Mouse (Mus musculus): ENCODE measurements at regions not wholly inside any gene's neighbourhood (a gene's known extent, or its start where the extent isn't known, plus 50 kb on each side); places are given as distances from the start of the nearest gene placed in this dataset.
A peak's percentile ranks its signal among the peaks of the same experiment; 100 is the strongest.

DNA sequence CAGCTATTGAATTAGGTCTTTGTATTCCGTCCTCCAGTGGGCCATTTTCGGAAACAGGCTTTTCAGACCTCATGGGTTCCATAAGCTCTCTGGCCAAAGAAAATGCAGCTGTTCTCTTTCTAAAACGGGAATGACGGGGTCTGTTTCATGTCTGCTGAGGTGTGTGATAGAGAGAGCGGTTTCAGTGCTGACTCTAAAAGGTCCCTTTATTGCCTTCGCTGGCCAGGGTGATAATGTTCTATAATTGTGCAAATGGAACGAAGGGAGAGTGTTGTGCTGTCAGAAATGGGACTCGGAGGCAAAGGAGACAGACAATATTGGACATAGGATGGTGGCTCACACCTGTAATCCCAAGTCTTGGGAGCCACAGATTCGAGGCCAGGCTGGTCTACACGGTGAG, 53.5 kb upstream of the Osbpl8 start:
- DNase-seq: no peak

DNA sequence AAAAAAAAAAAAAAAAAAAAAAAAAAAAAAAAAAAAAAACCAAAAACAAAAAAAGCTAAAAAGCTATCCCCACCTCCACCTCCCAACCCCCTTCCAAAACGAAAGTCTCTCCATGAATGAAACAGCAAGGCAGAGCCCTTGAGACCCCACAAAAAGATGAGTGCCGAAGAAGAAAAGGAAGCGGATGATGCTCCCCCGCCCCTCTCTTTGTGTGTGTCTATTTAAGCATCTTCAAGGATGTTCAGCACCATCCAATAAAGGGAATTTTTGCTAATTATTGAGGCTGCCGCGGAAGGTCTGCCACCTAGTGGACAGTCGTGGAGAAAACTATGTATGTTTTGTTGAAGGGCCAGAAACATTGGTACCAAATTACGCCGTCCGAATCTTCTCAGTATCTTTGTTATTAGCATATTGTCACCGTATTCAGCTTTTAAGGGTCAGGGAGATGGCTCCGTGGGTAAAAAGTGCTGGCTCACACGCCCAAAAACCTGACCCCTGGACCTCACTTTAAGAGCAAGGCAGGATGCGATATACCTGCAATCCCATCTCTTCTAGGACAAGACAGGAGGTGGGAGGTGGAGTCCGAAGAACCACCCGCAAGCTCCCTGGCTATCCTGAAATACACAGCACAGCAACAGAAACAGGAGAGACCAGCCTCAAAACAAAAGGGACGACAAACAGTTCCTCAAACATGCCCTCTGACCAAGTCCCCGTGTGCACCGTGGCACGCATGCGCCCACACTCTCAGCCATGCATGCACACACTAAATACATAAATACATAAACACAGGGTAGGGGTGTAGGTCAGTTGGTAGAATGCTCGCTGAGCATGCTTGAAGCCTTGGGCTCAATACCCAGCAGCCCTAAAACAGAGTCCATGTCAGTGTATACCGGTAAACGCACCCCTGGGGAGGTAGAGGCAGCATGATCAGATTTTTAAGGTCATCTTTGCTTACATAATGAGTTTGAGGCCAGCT, 55.6 kb upstream of the Osbpl8 start:
- DNase-seq: peak; percentile 70

DNA sequence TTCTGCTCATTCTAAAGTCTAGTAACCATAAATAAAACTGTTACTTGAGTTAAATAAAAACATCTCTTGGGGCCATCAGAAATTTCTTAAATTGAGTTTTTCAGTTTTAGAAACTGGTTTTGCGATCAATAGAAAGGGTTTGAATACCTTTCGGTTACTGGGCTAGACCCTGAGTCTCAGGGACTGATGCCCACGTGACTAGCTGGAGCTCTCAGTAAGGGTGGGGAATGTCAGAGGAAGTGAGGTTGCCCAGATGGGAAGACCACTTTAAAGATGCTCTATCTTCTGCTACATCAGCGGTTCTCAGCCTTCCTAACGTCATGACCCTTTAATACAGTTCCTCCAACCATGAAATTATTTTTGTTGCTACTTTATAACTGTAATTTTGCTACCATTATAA, 56.7 kb upstream of the Osbpl8 start:
- DNase-seq: no peak

DNA sequence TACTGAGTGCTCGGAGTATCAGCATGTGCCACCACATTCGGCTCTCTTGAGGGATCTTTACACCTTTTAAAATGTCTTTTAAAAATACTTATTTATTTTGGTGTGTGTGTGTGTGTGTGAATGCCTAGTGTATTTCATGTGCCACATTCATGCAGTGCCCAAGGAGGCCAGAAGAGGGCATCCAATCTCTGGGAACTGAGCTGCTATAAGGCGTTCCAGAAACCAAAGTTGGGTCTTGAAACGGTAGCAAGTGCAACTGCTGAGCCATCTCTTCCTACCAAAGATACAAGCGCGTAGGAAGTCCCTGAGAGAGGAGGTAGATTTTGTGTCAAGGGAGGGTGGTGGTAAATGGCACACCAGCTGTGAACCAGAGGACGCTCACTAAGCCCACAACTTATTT, 57.2 kb upstream of the Osbpl8 start:
- peak; percentile 81 for DNase-seq

DNA sequence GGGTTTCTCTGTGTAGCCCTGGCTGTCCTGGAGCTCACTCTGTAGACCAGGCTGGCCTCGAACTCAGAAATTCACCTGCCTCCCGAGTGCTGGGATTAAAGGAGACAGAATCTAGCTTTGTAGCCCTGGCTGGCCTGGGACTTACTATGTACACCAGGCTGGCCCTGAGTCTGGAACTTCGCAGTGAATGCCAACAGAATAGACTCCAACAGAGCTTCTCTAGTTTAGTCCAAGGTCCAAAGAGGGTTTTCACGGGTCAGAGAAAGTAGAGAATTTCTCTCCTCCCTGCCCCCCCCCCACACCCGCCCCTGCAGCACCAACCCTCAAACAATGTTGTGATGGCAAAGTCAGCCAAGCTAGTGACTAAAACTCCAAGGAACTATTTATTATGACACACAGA, 58.1 kb upstream of the Osbpl8 start:
- DNase-seq: no peak

DNA sequence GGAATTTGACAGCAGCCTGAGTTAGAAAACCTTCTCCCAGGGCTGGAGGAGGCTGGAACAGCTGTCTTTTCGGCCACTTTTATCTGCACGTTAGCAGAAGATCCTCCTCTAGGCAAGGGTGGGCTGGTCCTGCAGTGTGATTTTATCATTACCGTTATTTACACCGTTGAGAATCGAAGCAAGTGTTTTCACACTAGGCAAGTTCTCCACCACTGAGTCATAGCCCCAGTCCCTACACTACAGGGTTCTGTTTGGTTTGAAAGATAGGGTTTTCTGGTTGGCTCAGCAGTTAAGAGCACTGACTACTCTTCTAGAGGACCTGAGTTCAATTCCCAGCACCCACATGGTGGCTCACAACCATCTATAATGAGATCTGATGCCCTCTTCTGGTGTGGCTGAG, 58.9 kb upstream of the Osbpl8 start:
- DNase-seq: no peak

DNA sequence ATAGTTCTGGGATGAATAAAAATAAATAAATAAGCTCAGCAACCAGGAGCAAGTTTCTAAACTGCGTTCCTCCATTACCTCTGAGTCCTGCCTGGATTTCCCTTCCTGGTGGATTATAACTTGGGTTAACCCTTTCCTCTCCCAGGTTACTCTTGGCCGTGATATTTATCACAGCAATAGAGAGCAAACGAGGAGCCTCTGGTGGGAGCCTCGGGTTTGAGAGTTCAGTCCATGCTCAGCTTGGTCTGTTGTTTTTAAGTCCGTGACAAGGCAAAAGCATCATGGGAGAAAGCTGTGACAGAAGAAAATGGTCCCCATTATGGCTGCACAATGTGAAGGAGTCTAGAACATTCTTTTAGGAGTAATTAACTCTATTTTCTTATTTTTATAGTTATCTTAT, 61.0 kb upstream of the Osbpl8 start:
- DNase-seq: no peak

DNA sequence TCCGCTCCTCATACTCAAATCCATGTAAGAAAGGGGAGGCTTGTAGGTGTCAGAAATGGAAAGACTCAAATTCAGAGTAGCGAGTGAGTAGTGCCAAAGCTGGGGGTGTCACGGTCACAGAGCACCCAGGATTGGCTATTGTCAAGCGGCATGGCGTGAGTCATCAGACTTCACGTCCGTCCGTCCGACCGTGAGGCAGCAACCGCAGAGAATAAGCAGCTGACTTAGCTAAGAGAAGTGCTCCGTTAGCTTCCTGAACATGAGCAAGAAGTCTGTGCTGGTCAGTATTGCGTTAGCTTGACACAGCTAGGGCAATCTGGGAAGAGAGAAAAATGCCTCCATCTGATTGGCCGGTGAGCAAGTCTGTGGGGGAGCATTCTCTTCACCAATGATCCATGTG, 61.5 kb upstream of the Osbpl8 start:
- peak; percentile 63 for DNase-seq

DNA sequence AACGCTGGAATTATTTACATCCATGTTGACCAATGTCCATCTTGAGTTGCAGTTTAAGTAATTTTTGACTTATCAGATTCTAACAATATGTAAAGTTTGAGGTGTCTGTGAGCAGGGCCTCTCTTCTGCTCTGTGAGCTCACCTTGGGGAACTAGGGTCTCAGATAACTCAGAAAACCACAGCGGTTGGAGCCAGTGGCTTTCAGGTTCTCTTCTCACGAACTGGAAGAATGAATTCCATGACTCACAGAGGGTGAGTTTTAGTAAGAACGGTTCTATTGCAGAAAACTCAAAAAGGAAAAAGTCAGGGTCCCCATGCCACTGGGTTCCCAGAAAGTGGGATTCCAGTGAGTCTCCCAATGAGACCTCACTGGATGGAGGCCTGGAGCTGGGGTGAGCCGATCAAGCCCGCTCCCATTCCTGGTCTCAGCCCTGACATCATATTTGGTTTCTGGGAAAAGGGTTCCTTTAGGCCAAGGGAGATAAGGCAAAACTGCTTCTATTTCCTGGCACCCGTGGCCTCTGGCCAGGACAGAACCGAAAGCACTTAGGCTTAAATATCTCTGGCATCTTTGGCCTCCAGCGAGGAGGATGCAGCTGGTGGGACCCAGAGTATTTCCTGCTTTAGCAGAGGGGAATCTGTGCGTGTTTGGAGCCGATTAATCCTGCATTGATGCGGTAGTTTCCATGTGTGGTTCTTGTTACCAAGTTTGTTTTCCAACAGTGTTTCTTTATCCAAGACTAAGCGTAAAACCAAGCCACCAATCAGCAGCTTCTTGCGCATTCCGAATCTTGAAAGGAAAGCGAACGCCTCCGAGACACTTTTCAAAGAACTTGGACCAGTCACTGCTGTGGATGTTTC, 62.4 kb upstream of the Osbpl8 start:
- DNase-seq: peak; percentile 82

DNA sequence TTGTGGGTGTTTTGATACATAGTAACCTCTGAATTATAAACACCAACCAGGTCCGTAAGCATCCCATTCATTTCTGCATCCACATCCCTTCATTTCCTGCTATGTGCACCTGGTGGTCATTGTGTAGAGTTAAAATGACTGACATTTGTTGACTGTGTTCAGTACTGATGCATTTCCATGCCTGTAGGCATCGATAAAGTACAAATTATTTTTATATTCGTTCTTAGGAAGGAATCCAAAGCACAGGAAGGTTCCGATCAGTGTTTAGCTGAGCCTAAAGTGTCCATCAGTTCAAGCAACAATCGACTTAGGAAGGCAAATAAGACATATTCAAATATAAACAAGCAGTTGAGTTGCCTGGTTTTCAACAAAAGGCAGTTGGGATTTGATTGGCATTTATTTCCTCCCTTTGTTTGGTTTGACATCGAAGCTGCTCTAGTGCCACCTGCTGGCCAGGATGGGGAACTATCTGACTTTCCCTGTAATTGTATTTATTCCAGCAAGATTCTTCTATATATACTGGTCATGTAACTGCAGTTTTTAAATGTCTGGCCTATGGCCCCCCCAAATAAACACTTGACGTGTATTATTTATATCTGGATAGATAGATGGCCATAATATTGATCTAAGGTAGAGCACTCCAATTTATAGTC, 64.6 kb upstream of the Osbpl8 start:
- peak; percentile 81 for DNase-seq

DNA sequence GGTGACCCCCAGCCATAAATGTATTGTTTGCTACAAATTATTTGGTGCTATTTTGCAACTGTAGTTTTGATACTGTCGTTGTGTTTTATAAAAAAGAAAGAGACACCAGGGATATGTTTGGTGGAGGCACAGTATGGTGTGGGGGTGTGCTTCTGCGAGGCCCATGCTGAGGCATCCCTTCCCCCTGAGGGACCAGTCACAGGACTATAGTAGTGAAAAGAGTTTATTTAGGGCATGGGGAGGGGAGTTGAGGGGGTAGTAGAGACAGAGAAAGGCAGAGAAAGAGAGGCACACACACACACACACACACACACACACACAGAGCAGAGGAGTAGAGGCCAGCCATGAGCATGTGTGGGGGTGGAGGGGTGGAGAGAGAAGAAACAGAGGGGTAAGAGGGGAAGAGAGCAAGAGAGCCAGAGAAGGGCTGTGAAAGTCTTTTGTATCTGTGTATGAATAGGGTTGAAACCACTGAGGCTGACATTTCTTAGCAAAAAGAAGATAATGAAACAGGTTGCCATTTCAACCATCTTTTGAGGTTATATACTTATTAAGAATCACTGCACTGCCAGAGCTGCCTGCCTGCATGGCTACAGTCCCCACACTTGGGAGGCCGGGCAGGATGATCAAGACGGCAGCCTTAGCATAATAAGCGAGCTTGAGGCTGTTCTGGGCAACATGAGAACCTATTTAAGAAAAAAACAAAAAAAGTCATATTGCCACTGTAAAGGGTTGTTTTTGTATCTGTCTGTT, 65.3 kb upstream of the Osbpl8 start:
- no peak for DNase-seq

DNA sequence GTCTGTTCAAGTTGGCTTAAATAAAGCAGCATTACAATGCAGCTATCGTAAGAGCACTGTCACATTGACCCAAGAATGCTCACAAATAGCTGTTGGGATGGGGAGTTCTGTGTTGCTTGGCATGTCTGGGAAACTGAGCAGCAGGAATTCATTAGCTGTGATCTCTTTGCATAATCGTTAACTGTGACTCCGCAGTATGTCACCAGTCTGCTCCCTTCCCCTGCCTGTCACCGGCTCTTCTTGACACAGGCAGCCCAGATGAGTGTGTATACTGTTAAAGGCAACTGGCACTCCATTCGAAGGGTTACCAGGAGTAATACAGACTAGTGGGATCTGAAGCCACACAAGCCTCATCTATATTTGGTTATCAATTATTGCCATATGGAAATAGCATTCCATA, 67.3 kb upstream of the Osbpl8 start:
- no peak for DNase-seq

DNA sequence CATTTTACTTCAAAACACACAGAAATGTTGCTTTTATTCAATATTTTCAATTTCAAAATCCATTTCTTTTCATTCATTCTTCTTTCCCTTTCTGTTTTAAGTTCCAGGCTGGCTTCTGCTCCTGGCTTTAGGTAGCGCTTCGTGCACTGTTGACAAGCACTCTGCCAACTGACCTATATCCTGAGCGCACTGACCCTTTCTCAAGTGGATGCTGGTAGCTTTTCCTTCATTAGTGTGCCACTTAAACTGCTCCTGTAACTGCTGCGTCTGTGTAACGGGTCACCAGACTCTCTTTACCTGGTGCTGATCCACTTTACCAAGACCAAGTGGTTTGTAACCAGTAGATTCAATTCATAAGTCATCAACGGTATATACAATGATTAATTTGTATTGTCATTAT, 67.7 kb upstream of the Osbpl8 start:
- DNase-seq: no peak

DNA sequence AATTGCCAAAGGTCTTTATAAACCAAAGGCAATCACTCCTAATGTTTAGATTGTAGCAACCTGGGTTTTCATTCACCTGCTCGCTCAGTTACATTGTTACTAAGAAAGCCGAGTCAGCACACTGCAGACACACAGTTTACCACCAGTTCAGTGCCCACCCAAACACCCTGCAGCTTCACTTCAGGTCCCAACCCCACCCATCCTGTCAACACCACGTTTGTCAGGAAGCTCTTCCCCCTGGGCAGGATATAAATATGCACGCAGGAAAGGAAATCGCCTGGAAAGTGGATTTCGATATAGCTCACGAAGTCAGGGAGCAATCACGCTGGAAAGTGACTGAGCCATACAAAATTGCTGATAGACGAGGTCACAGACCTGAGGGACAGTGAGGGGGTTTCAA, 70.1 kb upstream of the Osbpl8 start:
- DNase-seq: peak; percentile 34

DNA sequence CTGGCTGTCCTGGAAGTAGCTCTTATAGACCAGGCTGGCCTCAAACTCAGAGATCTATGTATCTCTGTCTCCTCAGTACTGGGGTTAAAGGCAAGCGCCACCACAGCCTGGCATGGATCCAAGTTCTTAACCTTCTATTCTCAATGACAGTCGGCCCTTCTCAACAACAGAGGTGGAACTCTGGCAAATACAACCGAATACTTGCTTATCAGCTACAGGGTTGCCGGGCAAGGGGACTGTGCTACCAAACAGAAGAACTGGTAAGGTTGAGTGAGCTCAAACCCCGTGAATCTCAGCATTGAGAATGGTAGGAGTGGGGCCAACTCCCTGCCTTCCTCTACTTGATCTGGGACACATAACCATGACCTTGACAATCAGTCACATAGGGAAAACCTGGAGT, 75.2 kb upstream of the Osbpl8 start:
- no peak for DNase-seq

DNA sequence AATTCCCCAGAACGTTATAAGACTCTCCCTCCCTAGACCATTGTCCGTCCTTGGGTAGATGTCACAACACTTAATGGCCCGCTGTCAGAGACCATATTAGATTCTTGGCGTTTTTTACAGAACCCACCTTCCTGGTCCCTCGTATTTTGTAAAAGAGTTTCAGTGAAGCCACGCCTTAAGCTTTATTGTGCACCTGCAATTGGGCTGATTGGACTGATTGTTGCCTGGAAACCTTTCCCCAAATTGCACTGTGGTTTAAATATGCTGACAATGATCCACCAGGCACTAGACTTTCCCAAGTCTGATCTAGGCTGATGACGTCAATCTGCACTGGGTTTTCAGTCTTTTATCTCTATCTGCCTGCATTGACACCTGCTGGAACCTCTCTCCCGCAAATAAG, 75.6 kb upstream of the Zdhhc17 start:
- DNase-seq: no peak

DNA sequence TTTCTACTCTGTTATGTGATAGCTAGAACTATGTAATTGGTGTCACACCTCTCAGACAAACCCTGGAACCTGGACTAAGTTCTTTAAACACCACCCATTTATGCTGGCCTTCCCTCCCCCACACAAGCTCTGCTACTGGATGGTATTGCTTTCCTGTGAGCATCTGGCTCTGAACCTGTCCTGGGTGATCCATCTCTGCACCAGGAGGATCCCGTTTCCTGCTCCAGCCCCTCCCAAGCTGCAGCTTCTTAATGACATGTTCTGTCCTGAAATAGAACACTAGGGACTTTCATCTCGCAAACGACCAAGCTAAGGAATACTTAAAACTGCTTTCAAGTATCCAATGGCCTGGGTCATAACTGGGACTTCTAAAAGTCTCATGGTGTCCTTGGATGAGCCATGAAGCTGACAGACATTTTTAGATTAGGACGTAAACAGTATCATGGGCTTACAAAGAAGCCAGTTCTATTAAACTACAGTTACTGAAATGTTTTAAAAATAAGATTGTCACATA, 74.4 kb upstream of the Zdhhc17 start:
- peak; percentile 35 for DNase-seq

DNA sequence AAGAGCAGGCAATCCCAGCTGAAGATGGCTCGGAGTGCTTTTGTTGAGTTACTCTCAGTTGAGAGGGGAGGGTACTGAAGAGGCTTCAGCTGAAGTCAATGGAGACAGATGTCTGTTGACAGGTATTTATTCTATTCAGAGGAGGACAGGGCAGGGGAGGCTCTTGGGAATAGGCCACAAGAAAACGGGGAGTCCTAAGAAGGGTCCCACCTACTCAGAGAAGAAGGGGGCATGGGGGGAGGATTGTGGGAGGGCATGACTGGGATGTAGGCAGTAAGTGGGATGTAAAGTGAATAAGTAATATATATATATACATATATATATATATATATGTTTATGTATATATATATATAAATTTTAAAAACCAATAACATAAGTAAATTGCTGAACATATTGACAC, 73.9 kb upstream of the Zdhhc17 start:
- no peak for DNase-seq

DNA sequence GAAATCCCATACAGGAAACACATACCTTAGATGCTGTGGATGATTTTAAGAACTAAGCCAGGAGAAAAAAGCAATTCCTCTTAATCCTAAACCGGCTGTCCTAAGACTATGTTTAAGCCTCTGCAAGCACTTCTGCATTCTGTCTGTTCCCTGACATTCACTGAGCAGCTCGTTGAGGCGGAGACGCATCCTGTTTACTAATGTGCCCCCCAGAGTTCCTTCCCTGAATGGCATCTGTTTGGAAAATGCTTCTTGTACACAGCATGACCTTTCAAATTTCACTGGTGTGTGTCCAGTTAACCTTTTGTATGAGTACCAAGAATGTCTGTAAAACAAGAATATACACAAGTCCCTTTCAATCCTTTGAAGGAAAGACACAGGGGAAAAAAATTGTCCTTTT, 73.4 kb upstream of the Zdhhc17 start:
- peak; percentile 67 for DNase-seq

DNA sequence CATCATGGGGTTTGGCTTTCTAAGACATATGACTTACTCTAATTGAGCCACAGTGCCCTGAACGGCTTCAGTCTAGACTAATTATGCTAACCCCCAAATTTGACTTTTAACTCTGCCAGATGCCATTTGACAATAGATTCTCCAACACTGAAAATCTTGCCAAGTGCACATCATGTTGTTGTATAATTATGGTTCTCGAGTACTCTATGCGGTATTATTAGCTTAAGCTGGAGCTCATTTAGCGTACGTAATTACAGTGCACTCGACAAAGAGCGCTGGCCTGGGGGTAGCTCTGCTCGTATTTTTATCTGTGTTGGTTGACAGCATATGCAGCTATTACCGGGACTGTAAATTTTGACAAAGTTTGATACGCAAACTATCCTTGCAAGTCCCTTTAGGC, 70.4 kb upstream of the Zdhhc17 start:
- no peak for DNase-seq

DNA sequence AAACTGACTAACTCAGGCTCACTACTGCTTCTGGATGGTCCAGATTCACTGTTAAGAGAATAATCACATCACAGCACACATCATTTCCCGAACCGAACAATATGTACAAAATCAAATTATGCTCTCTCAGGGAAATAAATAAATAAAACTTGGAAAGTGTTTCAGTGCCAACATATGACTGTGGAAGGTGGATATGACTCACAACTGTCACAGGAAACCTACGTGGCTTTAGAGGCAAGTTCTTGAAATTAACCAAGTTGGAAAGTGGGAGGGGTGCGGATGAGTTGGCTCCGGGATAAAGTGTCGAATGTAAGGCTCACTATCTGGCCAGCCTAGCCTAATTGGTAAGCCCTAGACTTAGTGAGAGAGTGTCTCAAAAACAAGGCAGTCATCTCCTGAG, 69.1 kb upstream of the Zdhhc17 start:
- no peak for DNase-seq

DNA sequence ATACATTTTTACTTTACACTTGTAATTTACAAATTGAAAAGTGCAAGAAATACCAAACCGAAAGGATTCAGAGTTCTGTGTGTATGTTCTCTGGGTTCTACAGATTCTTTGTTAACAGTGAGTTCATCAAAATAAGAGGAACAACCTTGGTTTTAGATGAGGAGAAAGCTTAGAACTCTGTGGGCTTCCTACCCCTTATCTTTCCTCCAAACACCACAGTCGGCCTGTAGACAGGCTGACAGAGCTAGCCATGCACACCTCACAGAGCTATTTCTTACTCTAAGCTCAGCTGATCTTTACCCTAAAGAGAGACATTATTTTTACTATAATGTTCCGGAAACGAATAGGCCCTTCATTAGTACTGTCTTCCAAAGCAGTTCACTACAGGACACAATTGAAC, 67.7 kb upstream of the Zdhhc17 start:
- DNase-seq: no peak

Data from lung, postnatal 36 days (tissue).